Mouse (Mus musculus) G1E (cell line): ENCODE data around the gene Olfr247.
"Not testable (repeated sequence)": the region's sequence is repeated elsewhere in the genome, so short reads cannot be mapped to it uniquely, and the experiment has no call there.

Experiments used
- CTCF ChIP-seq: IDR thresholded peaks from 2 replicates; pipeline ENCODE4 v1.5.1; 2012; ENCODE audit warnings: low read depth, low read length, inconsistent platforms, mixed read lengths
- TAL1 ChIP-seq: conservative IDR thresholded peaks from 2 replicates; pipeline ENCODE4 v1.6.1; 2012; ENCODE audit warnings: low read depth, low read length, inconsistent platforms, mixed read lengths

GRCm38 (mm10) chr10:129984962-129985361 lies 9.0 kb upstream of the Olfr247 start, which contains the start of gene Gm10310:
- TF ChIP-seq TAL1, CTCF: not testable (repeated sequence)
